Mouse (Mus musculus): ENCODE results near the gene Fbxl12.

The Fbxl12 gene

GRCm38 (mm10) chr9:20644360-20645081, at the start of gene Fbxl12:
Gene Fbxl12, minus strand, starts transcription at chr9:20644767.
- WGBS: under 1% methylated on average over 43 of the region's 43 CpGs

- 55% methylated on average over 3 of the region's 3 CpGs for WGBS
Measured at GRCm38 (mm10) chr9:20692863-20693262, 48.3 kb upstream of the Fbxl12 start.

- WGBS: 99% methylated on average over 2 of the region's 2 CpGs
Measured at GRCm38 (mm10) chr9:20690449-20690848, 45.9 kb upstream of the Fbxl12 start.

GRCm38 (mm10) chr9:20689913-20690312, 45.3 kb upstream of the Fbxl12 start:
- 25% methylated on average over 4 of the region's 4 CpGs for WGBS

- WGBS: 71% methylated on average over 1 of the region's 1 CpGs
Measured at GRCm38 (mm10) chr9:20689403-20689802, 44.8 kb upstream of the Fbxl12 start.

- 23% methylated on average over 17 of the region's 17 CpGs for WGBS
Measured at GRCm38 (mm10) chr9:20685081-20685861, 40.7 kb upstream of the Fbxl12 start.

- 20% methylated on average over 2 of the region's 2 CpGs for WGBS
Measured at GRCm38 (mm10) chr9:20682389-20682722, 37.8 kb upstream of the Fbxl12 start.

- WGBS: 32% methylated on average over 7 of the region's 7 CpGs
Measured at GRCm38 (mm10) chr9:20681546-20682388, 37.2 kb upstream of the Fbxl12 start.

- 28% methylated on average over 9 of the region's 9 CpGs for WGBS
Measured at GRCm38 (mm10) chr9:20680378-20680958, 35.9 kb upstream of the Fbxl12 start.

- 55% methylated on average over 12 of the region's 12 CpGs for WGBS
Measured at GRCm38 (mm10) chr9:20677892-20678291, 33.3 kb upstream of the Fbxl12 start.

- 61% methylated on average over 16 of the region's 16 CpGs for WGBS
Measured at GRCm38 (mm10) chr9:20672047-20672446, 27.5 kb upstream of the Fbxl12 start.

GRCm38 (mm10) chr9:20668065-20668464, 23.5 kb upstream of the Fbxl12 start:
- 95% methylated on average over 22 of the region's 22 CpGs for WGBS

- WGBS: 24% methylated on average over 7 of the region's 7 CpGs
Measured at GRCm38 (mm10) chr9:20666510-20667034, 22.0 kb upstream of the Fbxl12 start.

GRCm38 (mm10) chr9:20665925-20666324, 21.4 kb upstream of the Fbxl12 start:
- 19% methylated on average over 8 of the region's 8 CpGs for WGBS

- WGBS: 58% methylated on average over 5 of the region's 5 CpGs
Measured at GRCm38 (mm10) chr9:20664982-20665637, 20.5 kb upstream of the Fbxl12 start.

- WGBS: 23% methylated on average over 2 of the region's 2 CpGs
Measured at GRCm38 (mm10) chr9:20664366-20664765, 19.8 kb upstream of the Fbxl12 start.

GRCm38 (mm10) chr9:20663956-20664355, 19.4 kb upstream of the Fbxl12 start:
- 48% methylated on average over 2 of the region's 2 CpGs for WGBS

GRCm38 (mm10) chr9:20662874-20663273, 18.3 kb upstream of the Fbxl12 start:
- 54% methylated on average over 8 of the region's 8 CpGs for whole genome bisulfite sequencing

GRCm38 (mm10) chr9:20662325-20662724, 17.8 kb upstream of the Fbxl12 start:
- 37% methylated on average over 3 of the region's 3 CpGs for WGBS

- WGBS: 37% methylated on average over 3 of the region's 3 CpGs
Measured at GRCm38 (mm10) chr9:20657546-20657945, 13.0 kb upstream of the Fbxl12 start.

- WGBS: 75% methylated on average over 3 of the region's 3 CpGs
Measured at GRCm38 (mm10) chr9:20653859-20654258, 9.3 kb upstream of the Fbxl12 start.
